Mouse (Mus musculus) E14TG2a.4 (cell line): Measurements from ENCODE around the gene Olfr786.

Experiments used
- CTCF ChIP-seq: conservative IDR thresholded peaks from 2 replicates; pipeline ENCODE4 v1.5.1; 2014; ENCODE audit warnings: low read length
- NANOG ChIP-seq: IDR thresholded peaks from 2 replicates; pipeline ENCODE4 v1.6.1; 2014; ENCODE audit warnings: borderline replicate concordance, low read length, mixed read lengths
- POU5F1 ChIP-seq: IDR thresholded peaks from 2 replicates; pipeline ENCODE4 v1.6.1; 2014; ENCODE audit warnings: low read length, borderline replicate concordance

- no peak for TF ChIP-seq CTCF
- TF ChIP-seq NANOG, result no peak
- no peak for TF ChIP-seq POU5F1
Measured at GRCm38 (mm10) chr10:129405126-129405525, 22.0 kb upstream of the Olfr786 start, which contains the start of gene Olfr785.
